Mouse (Mus musculus) kidney, postnatal 10 days (tissue): ENCODE data around the gene Speg.

Experiments
- DNase-seq: peaks from one replicate; pipeline ENCODE4 v3.0.0; 2021; ENCODE audit warnings: mixed read lengths

Speg gene

DNA sequence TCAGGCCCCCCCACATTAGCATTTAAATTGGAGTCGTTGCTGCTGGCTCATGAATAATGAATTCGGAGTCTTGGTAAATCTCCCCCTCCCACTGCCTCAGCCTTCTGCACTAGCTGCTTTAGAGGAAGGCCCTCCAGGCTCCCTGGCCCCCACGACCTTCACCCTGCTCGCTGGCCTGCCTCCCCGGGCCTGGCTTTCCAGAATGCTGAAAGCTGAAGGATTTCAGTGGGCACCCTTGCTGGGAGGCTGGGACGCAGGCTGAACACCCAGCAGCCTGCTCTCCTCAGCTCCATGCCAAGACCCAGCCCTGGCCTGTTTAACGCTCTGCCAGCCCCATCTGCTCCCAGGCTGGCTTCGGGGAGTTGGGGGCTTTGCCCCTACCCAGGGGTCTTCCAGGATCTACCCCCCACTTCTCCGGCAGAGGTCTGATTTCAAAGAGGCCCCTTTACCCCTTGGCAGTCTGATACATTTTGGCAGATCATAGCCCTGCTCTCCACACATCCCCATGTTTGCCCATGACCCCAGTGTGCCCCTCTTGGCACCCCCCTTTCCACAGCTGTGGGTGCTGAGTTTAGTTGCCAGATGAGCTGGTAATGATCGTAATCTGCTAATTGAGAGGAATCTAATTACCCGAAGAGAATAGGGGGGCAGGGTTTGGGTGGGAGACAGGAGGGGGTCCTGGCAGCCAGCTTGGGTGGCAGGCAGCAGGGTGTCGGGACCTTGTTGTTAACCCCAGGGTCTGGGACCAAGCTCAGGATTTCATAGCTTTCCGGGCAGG is 68.3 kb downstream of the Speg start:
- DNase-seq, result no peak

DNA sequence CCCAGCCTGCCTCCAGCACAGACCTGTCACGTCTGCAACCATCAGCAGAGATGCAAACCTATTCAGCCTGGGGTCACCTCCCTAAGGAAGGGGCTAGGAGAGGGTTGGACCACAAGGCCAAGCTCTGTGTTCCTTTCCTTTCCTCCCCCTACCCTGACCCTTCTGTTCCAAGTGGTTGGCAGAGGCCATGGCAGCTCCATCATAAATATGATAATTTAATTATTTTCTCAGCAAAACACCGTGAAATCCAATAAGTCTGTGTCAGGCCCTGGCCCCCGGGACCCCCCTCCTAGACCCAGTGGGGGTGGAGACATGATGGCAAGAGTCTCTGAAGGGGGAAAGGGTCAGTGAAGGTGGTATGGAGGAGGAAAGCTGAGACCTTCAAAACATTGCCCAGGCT is 69.1 kb downstream of the Speg start:
- DNase-seq, result no peak

DNA sequence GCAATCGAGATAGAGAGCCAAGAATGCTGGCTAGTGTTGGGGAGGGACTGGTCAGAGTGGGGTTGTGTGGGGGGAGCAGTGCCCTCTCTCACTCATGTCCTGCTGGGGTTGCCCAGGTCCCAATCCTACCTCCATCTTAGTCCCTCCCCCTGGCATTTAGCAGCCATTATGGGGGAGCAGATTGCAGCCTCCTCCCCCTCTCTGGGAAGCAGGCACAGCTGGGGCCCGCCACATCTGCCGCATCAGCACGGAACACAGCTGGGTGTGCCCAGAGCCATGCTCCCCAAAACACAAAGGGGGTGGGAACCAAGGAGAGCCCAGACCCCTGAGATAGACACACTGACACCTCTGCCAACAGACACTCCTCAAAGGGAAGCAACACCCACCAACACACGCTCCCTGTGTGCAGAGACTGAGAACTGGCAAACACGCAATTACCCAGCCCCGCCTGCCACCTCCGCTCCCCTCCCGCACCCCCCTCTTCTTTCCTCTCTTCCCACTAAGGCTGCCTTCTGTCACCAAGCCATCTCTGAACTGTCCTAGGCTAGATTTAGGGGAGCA is 70.1 kb downstream of the Speg start:
- no peak for DNase-seq

DNA sequence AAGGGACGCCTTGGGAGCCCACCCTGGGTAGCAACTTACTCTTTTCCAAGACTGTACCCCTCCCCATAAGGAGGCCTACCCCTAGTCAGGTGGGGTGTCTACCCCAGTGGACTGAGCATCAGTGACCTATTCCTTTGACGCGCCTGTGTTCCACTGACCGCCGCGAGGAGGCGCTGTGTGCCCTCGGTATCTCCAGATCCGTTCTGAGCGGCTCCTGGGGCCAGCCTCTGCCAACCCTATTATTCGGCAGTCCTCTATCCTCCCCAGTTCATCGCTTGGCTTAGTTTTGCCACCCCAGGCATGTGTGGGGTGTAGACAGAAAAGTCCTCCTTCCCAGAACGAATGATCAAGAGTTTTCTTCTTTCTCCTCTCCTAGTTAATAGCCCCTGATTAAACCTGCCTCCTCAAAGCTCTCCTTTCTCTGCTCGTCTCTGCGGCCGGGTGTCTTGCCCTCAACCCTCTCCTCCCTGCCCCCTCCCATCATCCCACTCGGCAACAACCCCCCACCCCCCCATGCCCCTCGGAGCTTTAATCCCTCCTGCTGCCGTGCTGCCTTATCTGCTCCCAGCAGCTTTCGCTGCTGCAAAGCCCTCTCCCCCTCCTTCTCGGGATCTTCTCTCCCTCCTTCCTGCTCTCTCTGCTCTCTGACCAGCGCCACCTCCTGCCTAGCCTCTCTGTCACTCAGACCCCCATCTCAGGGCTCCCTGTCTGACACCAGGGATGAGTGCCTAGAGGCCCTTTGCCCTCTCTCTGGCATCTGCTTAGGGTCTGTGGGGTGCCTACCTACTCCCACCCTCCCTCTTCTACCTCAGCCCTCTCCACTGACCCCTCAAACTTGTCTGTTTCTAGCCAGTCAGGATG is 70.9 kb downstream of the Speg start:
- DNase-seq, result peak; percentile 86

DNA sequence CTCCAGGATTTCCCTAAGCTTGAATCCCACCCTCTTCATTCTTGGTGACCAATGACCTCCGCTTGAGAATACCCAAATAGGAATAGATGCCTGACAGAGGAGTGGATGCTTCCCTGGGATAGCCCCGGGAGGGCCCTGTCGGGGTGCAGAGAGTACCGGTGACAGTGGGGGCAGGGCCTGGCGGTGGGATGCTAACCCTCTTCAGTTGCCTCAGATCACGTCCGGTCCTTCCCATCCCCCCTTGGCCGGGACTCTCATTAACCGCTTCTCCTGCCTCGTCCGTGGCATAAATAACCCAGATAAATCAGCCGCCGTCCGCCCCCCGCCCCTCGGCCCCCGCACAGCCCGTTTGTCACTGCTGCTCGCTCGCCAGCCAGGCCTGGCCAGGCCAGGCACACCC is 71.6 kb downstream of the Speg start:
- peak; percentile 62 for DNase-seq

DNA sequence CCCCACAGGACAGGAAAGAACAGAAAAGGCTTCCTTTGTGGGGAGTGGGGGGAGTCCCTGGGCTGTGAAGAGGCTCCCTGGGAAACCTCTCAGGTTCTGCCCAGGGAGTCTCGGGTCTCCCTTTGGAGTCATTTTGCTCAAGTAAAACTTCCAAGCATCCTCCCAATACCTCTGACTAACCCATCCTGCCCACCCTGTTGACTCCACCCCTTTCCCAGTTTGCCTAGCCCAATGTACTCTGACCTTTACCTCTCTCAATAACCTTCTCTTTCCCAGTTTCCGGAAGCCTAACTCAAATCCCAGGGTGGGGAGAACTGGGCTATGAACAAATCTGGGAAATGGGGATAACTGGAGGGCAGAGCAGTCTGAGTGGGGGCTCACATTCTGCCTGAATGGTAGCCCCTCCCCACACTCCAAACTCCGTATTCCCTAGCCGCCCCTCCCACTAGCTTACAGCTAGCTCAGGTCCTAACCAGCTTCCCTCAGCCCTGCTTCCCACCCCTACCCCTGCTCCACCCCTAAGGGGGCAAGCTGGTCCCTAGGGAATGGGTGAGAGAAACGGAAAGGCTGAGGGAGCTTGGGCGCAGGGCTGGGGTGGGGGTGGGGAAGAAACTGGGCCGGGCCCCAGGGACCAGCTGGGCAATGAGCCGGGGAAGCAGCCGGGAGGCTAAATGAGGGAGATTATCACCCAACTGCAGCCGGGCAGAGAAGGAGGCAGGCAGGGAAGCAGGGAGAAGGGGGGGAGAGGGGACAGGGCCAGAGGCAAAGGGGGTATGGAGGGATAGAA is 72.4 kb downstream of the Speg start:
- DNase-seq, result no peak

DNA sequence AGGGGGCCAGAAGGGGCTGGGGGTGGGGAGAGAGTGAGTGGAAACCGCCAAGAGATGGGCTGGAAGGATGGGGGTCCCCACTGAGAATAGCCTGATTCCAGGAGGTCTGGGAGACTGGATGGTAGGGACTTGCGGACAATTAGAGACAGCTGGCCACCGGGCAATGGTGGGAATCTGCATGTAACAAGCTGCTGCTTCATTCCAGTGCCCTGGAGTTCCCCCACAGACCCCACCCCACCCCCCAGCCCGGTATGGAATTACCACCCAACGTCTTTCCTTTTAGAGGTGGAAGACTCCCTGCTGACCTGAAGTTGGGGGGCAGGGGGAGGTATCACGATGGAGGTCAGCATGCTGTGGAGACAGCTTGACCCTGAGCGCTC is 72.9 kb downstream of the Speg start:
- no peak for DNase-seq

DNA sequence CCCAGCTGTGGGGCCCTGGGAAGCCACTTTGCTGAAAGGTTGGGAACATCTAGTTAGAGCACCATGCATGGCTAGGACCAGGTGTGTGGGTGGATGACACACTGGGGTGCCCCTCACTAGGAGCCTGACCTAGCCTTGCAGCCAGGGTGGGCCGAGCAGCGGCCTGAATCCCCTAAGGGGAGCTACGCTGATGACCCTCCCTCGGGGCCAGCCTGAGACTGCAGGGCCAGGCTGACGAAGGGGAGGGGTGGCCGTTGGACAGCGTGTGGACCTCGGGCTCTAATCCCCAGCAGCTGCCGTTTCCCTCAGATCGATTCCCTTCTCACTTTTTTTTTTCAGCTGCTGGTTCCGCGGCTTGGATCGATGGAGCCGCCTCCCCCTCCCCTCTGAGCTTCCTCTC is 73.8 kb downstream of the Speg start:
- DNase-seq, result no peak

DNA sequence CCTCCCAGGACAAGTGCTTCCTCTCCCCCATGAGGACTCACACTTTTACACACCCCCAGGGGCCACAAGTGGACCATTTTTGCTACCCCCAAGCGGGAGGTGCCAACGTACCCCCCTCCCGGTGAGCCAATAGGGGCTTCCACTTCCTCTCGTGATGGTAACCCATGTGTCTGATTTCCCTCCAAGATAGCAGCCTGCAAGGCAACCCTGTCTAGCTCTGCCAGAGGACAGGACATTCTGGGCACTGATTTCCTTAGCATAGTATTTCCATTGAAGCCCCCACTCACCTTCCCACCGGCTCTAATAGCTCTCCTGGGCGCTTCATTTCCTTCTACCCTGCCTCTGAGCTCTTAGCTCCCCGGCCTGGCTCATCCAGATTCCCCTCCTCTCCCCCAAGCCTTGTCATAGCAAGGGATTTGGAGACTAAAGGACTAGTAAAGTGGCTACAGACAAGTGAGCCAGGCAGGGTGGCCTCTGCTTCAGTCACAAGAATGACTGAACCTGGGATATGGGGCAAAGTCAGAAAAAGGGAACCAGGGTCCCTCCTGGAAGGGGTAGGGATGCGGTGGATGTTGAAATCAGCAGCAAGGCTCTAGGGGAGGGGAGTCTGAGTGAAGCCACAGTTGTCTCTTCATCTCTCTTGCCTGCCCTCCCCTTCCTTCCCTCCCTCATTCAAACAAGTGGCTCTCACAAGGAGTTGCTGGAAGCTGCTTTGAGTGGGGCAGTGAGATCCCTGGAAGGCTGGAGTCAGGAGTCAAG is 74.5 kb downstream of the Speg start:
- DNase-seq, result no peak

DNA sequence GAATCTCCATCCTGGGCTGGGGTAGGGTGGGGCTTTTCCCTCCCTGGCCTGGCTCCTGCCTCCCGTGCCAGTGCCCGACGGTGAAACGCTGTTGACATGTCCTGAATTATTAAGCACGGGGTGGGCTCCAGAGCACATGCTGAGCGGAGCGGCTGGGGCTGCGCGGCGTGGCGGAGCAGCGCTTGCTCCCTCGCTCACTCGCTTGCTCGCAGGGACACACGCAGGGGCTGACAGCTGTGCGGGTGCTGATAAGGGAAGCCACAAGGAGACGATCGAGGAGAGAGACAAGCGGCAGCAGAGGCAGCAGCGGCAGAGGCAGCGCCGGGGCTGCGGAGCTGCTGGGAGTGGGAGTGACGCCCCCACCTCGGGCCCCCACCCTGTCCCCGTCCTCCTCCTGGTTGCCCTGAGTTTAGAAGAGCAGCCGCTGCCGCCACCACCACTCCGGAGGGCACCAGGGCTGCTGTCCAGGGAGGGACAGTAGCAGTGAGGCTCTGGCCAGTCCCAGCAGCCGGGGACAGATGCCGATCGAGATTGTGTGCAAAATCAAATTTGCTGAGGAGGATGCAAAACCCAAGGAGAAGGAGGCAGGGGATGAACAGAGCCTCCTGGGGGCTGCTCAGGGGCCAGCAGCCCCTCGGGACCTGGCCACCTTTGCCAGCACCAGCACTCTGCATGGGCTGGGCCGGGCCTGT is 75.4 kb downstream of the Speg start, which contains the start of gene Asic4:
Asic4 (plus strand) TSS at position 123 of the 692 bp plus-strand sequence.
- DNase-seq, result peak; percentile 55

DNA sequence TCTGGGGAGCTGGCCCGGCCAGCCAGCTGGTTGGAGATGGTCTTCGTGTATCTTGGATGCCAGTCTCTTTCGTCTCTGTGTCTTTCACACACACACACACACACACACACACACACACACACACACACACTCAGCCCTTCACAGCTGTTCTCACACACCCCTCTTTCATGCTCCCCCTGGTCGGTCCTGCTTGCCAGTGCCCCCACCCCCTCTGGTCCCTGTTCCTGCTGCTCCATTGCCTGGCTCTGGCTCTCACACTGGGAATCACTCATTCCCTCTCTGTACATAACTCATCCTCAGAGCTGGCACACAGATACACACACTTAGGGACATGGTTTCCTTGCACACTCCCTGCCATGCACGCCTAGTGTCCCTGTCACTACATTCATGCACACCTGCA is 76.8 kb downstream of the Speg start:
- no peak for DNase-seq

DNA sequence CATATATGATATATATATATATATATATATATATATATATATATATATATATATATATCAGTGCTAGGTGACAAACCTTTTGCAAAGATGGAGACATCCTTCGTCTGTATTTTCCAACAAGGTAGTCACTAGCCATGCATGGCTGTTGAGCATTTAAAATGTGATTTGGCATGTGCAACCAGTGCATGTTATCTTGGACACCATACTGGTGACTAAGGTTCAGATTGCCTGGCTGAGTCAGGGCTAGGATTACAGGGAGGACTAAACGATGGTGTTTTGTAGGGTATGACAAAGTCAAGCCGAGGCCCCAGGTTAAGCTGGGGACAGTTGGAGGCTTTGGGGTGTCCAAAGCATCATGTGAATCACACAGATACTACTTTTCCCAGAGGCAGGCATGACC is 80.3 kb downstream of the Speg start:
- DNase-seq, result no peak

DNA sequence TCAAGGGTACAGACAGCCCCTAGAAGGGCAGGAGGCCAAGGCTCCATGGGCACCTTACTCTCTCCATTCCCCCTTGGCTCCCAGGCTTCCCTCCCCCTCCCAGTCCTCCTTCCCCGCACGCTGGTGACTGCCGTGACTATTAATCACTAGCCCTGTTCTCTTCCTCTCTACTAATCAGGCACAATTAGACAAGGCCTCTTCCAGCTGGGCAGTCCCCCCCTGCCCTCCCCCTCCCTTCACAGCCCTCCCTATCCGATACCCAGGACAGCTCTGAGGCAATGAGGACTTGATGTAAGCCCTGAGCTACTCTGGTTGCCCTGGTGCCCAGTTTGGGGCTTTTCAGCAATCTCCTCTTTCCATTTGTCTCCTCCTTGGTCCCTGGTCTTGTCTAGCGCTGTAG is 80.9 kb downstream of the Speg start:
- no peak for DNase-seq

DNA sequence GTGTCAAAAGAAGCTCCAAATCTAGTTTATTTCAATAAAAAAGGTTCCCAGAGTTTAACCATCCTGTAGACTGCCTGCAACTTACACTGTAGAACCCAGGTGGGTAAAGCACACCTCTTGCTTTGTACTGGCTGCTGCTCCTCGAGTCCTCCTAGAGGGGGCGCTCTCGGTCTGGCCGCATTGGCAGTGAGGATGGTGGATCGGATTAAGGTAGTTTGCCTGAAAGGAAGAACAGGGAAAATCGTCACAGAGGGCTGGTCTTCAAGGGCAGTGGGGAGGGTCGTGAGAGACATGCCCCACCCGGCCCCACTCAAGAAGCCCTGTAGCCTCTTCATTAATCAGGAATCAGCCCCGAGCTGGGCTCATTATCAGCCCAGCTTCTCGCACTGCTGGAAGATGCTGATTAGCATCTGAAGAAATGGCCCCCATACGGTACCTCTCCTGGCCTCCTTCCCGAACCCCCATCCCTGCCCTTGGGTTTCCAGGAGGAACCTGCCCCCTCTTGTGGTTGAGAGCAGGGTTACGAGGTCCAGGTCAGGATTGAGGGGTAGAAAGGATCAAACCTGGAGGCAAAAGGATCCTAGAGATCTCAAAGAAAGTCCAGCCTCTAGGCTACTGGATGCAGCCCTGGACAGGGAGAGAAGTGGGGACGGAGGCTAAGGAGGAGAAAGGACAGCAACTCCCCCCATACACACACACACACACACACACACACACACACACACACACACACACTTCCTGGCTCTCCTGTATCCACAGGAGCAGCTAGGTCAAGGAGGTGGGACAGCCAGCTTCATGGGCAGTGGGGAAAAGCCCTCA is 81.9 kb downstream of the Speg start:
- no peak for DNase-seq

DNA sequence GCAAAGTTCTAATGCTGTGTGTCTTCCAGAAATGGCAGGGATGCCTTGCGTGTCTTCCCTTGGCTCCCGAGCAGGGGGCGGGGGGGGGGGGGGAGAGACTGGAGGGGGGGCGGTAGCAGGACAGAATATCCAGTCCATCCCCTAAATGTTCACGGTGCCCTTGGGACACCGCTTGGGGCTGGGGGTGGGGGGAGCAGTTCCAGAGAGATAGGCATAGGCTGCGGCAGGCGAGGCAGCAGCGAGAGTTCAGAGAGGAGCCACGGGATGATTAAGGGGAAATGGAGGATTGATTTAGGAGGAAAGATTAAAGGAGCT is 82.6 kb downstream of the Speg start:
- no peak for DNase-seq

DNA sequence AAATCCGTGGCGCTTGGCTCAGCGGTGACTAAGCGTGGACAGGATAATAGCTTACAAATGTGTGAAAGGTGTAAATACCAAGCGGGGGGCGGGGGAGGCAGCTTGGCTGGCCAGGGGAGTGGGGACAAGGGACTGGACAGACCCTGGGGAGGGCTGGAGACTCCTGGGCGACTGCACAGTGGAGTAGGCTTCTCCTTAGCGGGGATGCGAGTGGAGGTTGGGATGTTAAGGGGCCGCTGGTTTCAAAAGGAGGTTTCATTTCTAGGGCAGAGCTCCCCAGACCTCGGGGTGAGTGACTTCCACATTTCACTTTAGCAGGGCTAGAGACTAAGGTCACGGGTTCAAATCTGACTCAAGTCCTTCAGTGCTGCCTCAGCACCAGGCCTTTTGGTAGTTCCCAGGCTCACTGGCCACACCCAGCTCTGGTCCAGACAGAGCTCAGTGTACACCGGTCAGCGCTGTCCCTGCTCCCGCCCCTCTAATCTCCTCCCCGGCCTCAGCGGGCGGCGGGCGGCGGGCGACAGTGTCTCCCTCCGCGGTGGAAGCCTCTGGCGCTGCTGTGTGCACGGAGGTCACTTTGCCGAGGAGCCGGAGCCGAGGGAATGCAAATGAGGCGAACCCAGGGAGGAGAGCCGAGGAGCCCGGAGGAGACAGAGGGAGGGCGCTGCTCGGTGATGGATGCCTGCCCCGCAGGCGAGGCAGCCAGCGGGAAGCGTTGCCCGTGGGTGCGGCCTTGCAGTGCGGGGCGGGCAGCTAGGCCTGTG is 83.1 kb downstream of the Speg start:
- DNase-seq, result peak; percentile 72

DNA sequence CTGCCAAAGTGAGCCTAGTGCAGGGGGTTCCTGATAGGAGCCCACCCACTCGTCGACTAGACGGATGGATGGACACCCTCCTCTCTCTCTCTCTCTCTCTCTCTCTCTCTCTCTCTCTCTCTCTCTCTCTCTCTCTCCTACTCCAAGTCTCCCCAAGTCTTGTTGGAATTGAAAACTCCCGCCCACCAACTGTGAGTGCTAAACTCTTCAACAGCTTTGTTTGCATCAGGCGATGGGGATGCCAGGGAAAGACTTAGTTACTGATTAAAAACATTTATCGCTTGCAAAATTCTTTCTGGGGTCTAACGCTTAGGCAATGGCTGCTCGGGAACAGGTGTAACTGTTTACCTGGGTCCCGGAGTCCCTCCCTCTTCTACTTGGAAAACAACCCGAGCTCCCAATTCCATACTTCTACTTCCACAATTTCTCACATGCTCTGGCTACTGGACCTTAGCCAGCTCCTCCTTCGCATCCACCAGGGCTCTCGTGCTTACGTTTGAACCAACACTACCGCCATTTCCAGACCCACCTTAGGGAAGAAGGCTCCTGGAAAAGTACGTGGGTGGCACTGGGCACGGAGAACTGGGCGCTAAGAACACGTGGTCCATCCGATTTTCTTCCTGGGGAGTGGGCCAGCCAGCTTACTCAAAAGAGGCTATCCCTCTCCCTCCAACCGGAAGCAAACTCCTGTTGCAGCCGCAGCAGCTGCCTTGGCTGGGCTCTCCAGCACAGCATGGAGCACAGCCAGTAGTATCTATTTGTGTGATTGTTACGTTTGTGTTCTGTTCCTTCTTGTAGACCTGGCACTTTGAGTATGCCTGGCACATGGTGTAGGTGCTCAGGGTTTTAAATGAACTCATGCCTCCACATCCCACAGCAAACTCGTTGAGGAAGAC is 83.9 kb downstream of the Speg start:
- peak; percentile 67 for DNase-seq

DNA sequence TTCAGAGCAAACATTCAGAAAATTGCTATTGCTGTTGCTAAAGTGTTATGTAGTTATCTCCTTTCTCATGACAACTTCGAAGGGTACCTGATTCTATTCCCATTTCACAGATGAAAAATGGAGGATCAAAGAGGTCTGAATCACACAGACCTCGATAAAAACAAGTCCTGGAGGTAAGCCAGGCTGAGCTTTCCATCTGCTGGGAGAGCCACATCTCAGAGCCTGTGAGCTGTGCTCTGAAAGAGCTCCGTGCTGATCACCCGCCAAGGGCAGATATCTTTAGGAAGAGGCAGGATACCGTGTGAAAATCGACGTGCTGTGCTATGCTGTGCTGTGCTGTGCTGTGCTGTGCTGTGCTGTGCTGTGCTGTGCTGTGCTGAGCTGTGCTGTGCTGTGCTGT is 85.2 kb downstream of the Speg start:
- DNase-seq, result no peak

DNA sequence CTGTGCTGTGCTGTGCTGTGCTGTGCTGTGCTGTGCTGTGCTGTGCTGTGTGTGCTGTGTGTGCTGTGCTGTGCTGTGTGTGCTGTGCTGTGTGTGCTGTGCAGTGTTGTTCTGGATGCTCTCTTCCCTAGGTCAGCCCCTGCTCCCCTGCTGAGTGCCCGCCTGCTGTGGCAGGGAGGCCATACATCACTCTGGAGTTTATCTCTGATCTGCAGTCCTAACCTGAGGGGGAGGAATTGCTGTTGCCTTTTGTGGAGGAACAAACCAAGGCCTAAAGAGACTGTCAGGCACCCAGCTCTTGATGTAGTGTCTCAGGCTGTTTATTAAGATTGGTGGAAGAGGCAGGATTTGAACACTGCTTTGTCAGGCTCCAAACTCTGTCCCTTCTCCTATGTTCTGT is 87.5 kb downstream of the Speg start:
- no peak for DNase-seq
